Mouse (Mus musculus): Measurements from ENCODE around the gene Cd72.

Cd72 gene

DNA sequence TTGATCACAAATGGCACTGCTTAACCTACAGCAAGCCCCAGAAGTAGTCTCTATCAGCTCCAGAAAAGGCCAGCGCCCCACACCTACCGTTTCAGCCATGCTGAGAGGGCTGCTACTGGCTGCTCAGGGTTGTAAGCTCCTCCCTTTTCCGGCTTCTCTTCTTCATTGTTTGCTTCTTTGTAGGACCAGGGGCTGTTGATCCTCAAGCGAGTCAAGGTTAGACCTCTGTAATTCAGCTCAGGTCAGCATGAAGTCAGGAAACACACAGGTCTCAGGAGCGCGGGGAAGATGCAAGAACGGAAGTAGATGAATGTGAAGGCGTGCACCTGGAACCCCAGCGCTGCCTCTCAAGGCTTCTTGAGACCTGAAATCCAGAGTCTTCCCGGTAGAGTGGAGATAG, 49.7 kb downstream of the Cd72 start:
- DNase-seq (ENCODE audit: low read depth, low spot score), result no peak

DNA sequence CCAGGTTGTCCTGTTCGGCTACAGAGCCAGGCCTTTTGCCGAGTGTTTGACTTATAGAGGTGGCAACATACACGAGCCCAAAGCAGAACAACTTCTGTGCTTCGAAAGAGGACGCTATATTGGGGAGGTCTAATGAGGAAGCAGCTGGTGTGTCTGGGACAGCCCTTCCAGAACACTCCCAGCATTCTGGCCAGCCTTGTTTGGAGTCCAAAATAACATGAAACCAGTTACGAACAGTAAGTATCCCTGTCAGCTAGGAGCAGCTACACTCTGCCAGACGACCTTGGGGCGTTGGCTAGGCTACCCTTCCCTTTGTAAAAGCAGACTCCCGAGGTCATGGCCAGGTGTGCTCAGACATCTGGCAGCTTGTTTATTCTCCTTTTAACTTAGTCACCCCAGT, 52.2 kb downstream of the Cd72 start:
- DNase-seq (ENCODE audit: low read depth, low spot score), result no peak

DNA sequence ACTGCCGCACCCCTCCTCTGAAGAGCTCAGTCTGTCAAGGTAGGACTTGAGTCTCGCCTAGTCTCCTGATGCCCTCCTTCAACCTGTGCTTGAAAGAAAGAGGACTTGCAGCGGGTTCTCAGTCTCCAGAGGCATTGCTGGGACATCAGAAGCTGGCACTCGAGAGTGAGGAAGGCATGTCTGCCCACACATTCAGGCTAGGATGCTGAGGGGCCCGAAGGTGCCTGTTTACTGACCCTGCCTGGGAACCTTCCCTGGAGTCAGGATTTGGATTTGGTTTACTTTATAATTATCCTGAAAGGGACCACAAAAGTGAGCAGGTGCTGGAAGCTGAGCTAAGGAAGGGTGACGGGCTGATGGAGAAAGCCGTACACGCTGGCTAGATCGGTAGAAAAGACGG, 52.9 kb downstream of the Cd72 start:
- no peak for DNase-seq (ENCODE audit: low read depth, low spot score)

DNA sequence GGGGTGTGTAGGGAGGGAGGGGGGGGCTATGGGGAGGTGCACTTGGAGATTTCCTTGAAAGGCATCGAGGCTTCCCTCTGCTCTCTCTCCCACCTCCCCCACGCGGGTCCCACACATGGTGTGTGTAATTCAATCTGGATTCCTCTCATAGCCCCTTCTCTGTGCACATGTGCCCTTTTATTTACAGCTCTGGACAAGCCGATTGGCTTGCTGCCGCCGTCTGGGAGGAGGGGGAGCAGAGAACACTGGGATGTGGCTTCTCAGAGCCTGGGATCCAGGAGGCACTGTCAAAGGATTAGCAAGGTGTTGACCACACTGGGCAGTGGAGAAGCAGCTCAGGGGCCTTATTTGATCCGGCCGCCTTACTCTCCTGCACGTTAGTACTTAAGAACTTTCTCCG, 53.5 kb downstream of the Cd72 start:
- DNase-seq (ENCODE audit: low read depth, low spot score), result no peak

DNA sequence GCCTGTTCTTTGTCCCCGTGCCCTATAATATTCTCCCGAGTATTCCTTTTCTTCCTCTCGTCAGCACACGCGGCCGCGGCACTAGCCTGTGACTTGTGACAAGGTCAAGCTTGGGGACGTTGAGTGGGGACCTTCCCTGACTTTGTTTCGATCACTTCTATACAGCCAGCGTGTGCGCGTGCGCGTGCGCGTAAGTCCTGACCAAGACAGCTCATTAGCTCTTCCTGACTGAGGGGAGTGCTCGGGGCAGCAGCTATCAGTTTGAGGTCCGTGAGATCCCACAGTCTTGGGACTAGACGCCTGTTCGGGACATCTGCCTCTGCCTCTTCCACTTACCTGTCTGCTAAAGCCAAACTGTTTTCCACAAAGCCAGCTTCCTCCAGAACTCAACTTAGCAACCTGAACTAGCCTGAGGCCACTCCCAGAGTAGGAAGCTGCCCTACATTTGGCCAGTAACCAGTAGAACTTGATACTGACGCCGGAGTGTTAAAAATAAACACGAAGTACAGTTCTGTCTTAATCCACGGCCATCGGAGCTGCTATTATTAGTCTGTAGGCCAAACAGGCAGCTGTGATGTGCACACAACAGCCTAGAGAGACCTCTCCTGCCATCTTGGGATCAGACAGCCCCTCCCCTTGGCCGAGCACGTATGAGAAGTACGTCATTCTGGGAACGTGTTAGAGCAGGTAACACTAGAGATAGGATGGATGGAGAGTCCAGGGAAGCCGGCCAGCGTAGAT, 54.9 kb downstream of the Cd72 start:
- no peak for DNase-seq (ENCODE audit: low read depth, low spot score)

DNA sequence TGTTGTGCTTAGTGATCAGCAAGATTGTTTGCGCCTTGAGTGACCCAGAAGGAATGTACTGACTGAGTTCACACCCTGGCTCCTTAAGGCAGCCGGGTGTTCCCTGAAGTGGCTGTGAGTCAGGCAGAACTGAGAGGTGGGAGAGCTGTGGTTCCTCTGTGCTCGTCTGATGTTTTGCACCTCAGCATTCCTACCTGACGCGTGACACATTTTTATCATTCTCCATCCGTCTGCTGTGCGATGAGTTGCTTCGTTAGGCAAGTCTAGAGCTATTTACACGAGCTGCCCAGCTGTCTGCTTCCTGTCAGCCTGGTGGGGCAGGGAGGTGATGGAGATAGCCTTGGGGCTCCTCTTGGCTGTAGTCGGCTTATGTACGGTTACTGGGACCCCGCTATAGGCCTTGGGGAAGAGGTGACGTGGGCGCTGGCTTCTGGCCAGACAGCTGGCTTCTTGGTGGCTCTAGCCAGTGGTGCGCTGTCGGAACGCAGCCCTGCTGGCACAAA, 55.5 kb downstream of the Cd72 start:
- no peak for DNase-seq (ENCODE audit: low read depth, low spot score)

DNA sequence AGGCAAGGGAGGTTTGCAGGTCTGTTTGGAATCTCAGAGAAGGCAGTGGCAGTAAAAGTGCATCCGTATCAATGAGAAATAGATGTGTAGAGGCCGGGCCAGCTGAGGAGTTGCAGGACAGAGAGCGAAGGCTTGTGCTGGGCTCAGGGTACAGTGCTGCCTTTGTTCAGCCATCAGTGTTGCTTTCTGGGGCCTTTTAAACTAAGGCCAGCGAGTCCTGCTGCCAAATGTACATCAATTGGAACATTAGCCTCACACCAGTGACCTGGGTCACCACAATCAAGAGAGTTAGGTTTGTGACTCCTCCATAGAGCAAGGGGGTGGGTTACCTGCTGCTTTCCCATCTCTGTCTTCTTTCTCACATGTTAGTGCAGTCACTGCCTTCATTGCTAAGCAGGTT, 56.4 kb downstream of the Cd72 start:
- no peak for DNase-seq (ENCODE audit: low read depth, low spot score)

Measured in WW6 (cell line).